Mouse (Mus musculus) MEL (cell line): ENCODE measurements around the gene Atg5.

Source experiments
- CHD1 ChIP-seq: IDR thresholded peaks from 2 replicates; pipeline ENCODE4 v1.6.1; 2012; ENCODE audit warnings: low read depth, mild to moderate bottlenecking, inconsistent platforms, low read length, improper control_type of control experiment
- CTCF ChIP-seq, 3 experiments: IDR thresholded peaks in 2 of 3; conservative IDR thresholded peaks in 1 of 3; 2 replicates each; pipeline ENCODE4 v1.5.1; 2011 to 2012; ENCODE audit warnings: low read length in 3 of 3, low read depth in 2 of 3, mild to moderate bottlenecking in 2 of 3, improper control_type of control experiment in 1 of 3, inconsistent platforms in 1 of 3, mixed read lengths in 1 of 3, moderate library complexity in 1 of 3; ENCODE audit not compliant: control insufficient read depth in 1 of 3, insufficient read depth in 1 of 3, poor library complexity in 1 of 3, severe bottlenecking in 1 of 3
- GATA1 ChIP-seq: IDR thresholded peaks from 2 replicates; pipeline ENCODE4 v1.6.1; 2011; ENCODE audit warnings: low read depth, low read length, improper control_type of control experiment
- HCFC1 ChIP-seq: IDR thresholded peaks from 2 replicates; pipeline ENCODE4 v1.6.1; 2012; ENCODE audit warnings: low read depth, mild to moderate bottlenecking, inconsistent platforms, low read length, improper control_type of control experiment, moderate library complexity
- POLR2A ChIP-seq, 2 experiments: IDR thresholded peaks; 2 replicates each; pipeline ENCODE4 v1.6.1; 2011 to 2012; ENCODE audit warnings: low read length in 2 of 2, mild to moderate bottlenecking in 2 of 2, control low read depth in 1 of 2, improper control_type of control experiment in 1 of 2, low read depth in 1 of 2, moderate library complexity in 1 of 2; ENCODE audit not compliant: control insufficient read depth in 1 of 2, insufficient read depth in 1 of 2, poor library complexity in 1 of 2
- POLR2AphosphoS2 ChIP-seq: IDR thresholded peaks from 2 replicates; pipeline ENCODE4 v1.6.1; 2011; ENCODE audit warnings: low read length, improper control_type of control experiment
- TAL1 ChIP-seq: IDR thresholded peaks from 2 replicates; pipeline ENCODE4 v1.6.1; 2012; ENCODE audit warnings: mild to moderate bottlenecking, inconsistent platforms, low read length, moderate library complexity, mixed read lengths
- TBP ChIP-seq: IDR thresholded peaks from 2 replicates; pipeline ENCODE4 v1.8.0; 2011; ENCODE audit warnings: low read depth, low read length, improper control_type of control experiment

DNA sequence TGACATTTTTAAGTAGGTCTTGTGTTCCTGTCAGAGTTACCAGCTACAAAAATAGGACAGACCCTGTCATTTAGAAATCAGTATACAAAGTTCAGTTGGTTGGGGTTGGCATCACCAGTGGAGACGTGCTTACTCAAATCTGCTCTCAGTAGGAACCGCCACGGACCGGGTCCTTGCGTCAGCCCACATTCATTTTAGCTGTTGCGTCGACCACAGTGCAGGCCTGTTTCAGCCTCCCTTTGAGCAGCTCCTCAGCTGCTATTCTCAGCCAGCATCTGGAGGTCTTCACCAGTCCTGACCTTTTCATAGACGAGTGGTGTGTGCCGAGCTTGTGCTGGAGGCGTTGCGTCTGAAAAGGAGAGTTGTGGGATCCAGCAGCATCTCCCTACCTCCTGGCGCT lies 98.9 kb downstream of the Atg5 start:
- no peak for TF ChIP-seq CTCF (IDR thresholded peaks at IDR 0.05 in 2 of 3, conservative IDR thresholded peaks at IDR 0.05 in 1 of 3; ENCODE audit: control insufficient read depth in 1 of 3, insufficient read depth in 1 of 3, low read depth in 2 of 3, low read length in 3 of 3, poor library complexity in 1 of 3, severe bottlenecking in 1 of 3)
- no peak for TF ChIP-seq TBP
- TF ChIP-seq GATA1 = no peak
- no peak for TF ChIP-seq POLR2A (IDR thresholded peaks at IDR 0.05; ENCODE audit: control insufficient read depth in 1 of 2, insufficient read depth in 1 of 2, low read depth in 1 of 2, low read length in 2 of 2, poor library complexity in 1 of 2)
- no peak for TF ChIP-seq POLR2AphosphoS2
- TF ChIP-seq HCFC1 = no peak
- no peak for TF ChIP-seq CHD1
- no peak for TF ChIP-seq TAL1
